Mouse (Mus musculus) hindbrain, postnatal 0 days (tissue): ENCODE results near the gene Tmem53. TPM values are rescaled to one million over a fixed set of nuclear protein-coding genes. Genes with fewer than 3 reads are reported as not detected.

Experiments used
- ATAC-seq: fragments of 200-750 bp; cut with Nextera tagmentation; 2 replicates; pipeline ENCODE4 v1.8.0; 2017; ENCODE audit warnings: mild to moderate bottlenecking, moderate TSS enrichment, moderate library complexity
- DNase-seq: peaks from one replicate; pipeline ENCODE4 v3.0.0-alpha.2; 2015; ENCODE audit warnings: low spot score
- H3K27ac ChIP-seq: fragments of 300-500 bp; sonication (generic); 2 replicates; pipeline ENCODE4 v1.5.1; 2014; ENCODE audit warnings: mild to moderate bottlenecking
- H3K27me3 ChIP-seq: fragments of 300-500 bp; sonication (generic); 2 replicates; pipeline ENCODE4 v1.6.1; 2014; ENCODE audit warnings: low read length, mixed read lengths; ENCODE audit not compliant: insufficient read depth
- H3K36me3 ChIP-seq: fragments of 300-500 bp; sonication (generic); 2 replicates; pipeline ENCODE4 v1.6.1; 2014; ENCODE audit warnings: low read length, mixed read lengths; ENCODE audit not compliant: insufficient read depth
- H3K4me1 ChIP-seq: fragments of 300-500 bp; sonication (generic); 2 replicates; pipeline ENCODE4 v1.6.1; 2014; ENCODE audit warnings: antibody characterized with exemption, low read length, mixed read lengths; ENCODE audit not compliant: insufficient read depth
- H3K4me2 ChIP-seq: fragments of 300-500 bp; sonication (generic); 2 replicates; pipeline ENCODE4 v1.6.1; 2014; ENCODE audit warnings: low read depth, mild to moderate bottlenecking, low read length, moderate library complexity, mixed read lengths
- H3K4me3 ChIP-seq: fragments of 300-500 bp; sonication (generic); 2 replicates; pipeline ENCODE4 v1.5.1; 2014; ENCODE audit warnings: low read length
- H3K9ac ChIP-seq: fragments of 300-500 bp; sonication (generic); replicated peaks from 2 replicates; pipeline ENCODE4 v1.6.1; 2014; ENCODE audit warnings: mild to moderate bottlenecking, low read length, moderate library complexity, mixed read lengths
- H3K9me3 ChIP-seq: fragments of 300-500 bp; sonication (generic); 2 replicates; pipeline ENCODE4 v1.6.1; 2016; ENCODE audit warnings: low read length, mixed read lengths
- CTCF ChIP-seq: IDR thresholded peaks from 2 replicates; pipeline ENCODE4 v1.5.1; 2016; ENCODE audit warnings: antibody characterized with exemption, control low read depth, low read depth
- WGBS: fragments of 180-500 bp; shearing (Covaris S2); extraction: QIAGEN DNeasy Blood & Tissue Kit; methylation state at CpG from one replicate; pipeline ENCODE4 v1.1.7; 2014; 5-methylcytosine and 5-hydroxymethylcytosine counted together
- polyA plus RNA-seq: library from polyadenylated mRNA; unstranded; fragments of >200 nt; fragmentation: Nextera tagmentation; extraction: Ambion mirVana; gene quantifications from 2 replicates; pipeline ENCODE4 v1.2.1, GENCODE M21; 2015
- total RNA-seq: library from RNA; depleted of rRNA; stranded (reverse); fragments of >200 nt; gene quantifications from 2 replicates; pipeline ENCODE4 v1.2.3, GENCODE M21; 2014; rRNA removed

Gene Tmem53
- total and polyA plus RNA-seq, 2 experiments from 2014 or later = 14.0 to 16.5 TPM

- Histone ChIP-seq H3K9me3 (no peaks in the 10 kb centered on the region), H3K9ac (no peak overlapping the region), H3K27ac (no peak overlapping the region), H3K4me2 (peak overlapping the region; percentile 44), H3K27me3 (peaks cover 15% of the 10 kb centered on the region; the same call in 1 of the 2 replicates), H3K4me1 (no peaks in the 10 kb centered on the region), H3K36me3 (no peaks in the 10 kb centered on the region), H3K4me3 (peak overlapping the region; percentile 1; the same call in 1 of the 2 replicates)
- 17% methylated on average over 18 of the region's 18 CpGs for WGBS
- no peak for TF ChIP-seq CTCF
- no peak for DNase-seq
- ATAC-seq = peak; percentile 34; the same call in 1 of the 2 replicates
Measured at GRCm38 (mm10) chr4:117317701-117318190, 66.0 kb downstream of the Tmem53 start.

Other genes with a start within 250 kb of the Tmem53 start
- gene Eif2b3, start 232.5 kb upstream of the Tmem53 start, total RNA-seq = 13.1 and 16.7 TPM in 2 replicates
- gene Eif2b3, start 232.5 kb upstream of the Tmem53 start, polyA plus RNA-seq = 56.9 and 58.5 TPM in 2 replicates
- 16.1 and 18.8 TPM in 2 replicates for gene Ptch2, start 155.9 kb upstream of the Tmem53 start, total RNA-seq
- 4.1 and 4.4 TPM in 2 replicates for gene Ptch2, start 155.9 kb upstream of the Tmem53 start, polyA plus RNA-seq
- gene Btbd19, start 126.2 kb upstream of the Tmem53 start, total RNA-seq = 7.8 and 9.1 TPM in 2 replicates
- gene Btbd19, start 126.2 kb upstream of the Tmem53 start, polyA plus RNA-seq = 4.9 and 5.4 TPM in 2 replicates
- 2.0 and 5.8 TPM in 2 replicates for gene Tctex1d4, start 125.2 kb upstream of the Tmem53 start, total RNA-seq
- gene Tctex1d4, start 125.2 kb upstream of the Tmem53 start, polyA plus RNA-seq = 2.0 and 2.8 TPM in 2 replicates
- gene Plk3, start 118.0 kb upstream of the Tmem53 start, total RNA-seq = 23.9 and 29.8 TPM in 2 replicates
- gene Plk3, start 118.0 kb upstream of the Tmem53 start, polyA plus RNA-seq = 26.8 and 29.1 TPM in 2 replicates
- 463 and 470 TPM in 2 replicates for gene Rps8, start 95.7 kb upstream of the Tmem53 start, total RNA-seq
- gene Rps8, start 95.7 kb upstream of the Tmem53 start, polyA plus RNA-seq = 523 and 530 TPM in 2 replicates
- gene Kif2c, start 69.3 kb upstream of the Tmem53 start, total RNA-seq = 5.0 and 8.4 TPM in 2 replicates
- gene Kif2c, start 69.3 kb upstream of the Tmem53 start, polyA plus RNA-seq = 6.9 and 10.1 TPM in 2 replicates
- 3.2 and 3.6 TPM in 2 replicates for gene Armh1, start 174 bp downstream of the Tmem53 start, total RNA-seq
- 2.6 and 3.0 TPM in 2 replicates for gene Armh1, start 174 bp downstream of the Tmem53 start, polyA plus RNA-seq
- gene Rnf220, start 245.1 kb downstream of the Tmem53 start, total RNA-seq = 119 and 156 TPM in 2 replicates
- 101 and 105 TPM in 2 replicates for gene Rnf220, start 245.1 kb downstream of the Tmem53 start, polyA plus RNA-seq